Mouse (Mus musculus): ENCODE results near the gene Ang. TPM values are rescaled to one million over a fixed set of nuclear protein-coding genes. Genes with fewer than 3 reads are reported as not detected.

Ang gene
- polyA plus RNA-seq (2014; fragmentation: Illumina TruSeq; extraction: RNeasy Lipid Tissue Mini Kit (QIAGEN cat#74804); ENCODE audit: low replicate concordance), result 15.4 TPM

DNA sequence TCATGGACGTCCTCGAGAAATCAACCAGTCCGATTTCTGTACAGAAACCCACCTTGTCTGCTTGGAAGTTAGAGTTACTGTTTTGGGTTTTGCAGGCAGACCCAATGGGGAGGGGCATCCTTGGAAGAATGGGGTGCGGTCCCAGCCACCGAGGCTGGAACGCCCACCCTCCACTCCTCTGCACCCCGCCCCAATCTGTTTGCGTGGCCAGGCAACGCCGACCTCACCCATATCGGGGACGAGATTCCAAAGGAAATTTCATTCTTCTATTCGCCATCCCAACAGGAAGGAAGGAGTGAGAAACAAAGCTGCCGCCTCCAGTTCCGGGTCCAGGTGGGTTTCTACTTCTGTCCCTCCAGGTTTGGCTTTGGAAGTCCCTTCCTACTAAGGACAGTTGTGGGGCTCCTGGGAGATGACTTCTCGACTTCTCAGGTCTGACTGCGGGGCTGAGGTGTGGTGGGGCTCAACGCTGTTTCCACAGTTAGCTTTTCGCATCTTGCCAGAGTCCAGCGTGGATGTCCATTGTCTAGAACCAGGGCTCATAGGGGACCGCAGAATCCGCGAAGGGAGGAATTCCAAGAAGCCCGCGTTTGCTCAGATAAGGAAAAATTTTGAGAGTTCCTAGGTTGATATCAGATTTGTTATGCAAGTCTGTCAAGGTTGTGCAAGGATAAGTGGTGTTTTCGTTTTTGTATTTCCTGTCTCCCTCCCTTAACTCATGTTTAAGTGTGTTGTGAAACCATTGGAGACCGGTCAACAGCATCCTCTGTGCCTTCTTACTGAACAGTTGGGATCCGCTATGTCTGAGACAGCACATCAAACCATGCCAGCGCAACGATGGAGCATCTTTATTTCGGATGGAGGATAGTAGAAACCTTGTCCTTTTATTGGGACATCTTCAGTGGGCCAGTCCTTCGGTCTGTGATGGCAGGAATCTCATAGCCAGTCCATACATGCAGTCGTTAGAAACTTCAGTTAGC lies at the start of gene Ang, which contains the start of gene Rnase4:
Gene Ang (plus strand): TSS at position 230 of the 980 bp plus-strand sequence.
Gene Rnase4 (plus strand): TSS at position 157 of the 980 bp plus-strand sequence.

DNA sequence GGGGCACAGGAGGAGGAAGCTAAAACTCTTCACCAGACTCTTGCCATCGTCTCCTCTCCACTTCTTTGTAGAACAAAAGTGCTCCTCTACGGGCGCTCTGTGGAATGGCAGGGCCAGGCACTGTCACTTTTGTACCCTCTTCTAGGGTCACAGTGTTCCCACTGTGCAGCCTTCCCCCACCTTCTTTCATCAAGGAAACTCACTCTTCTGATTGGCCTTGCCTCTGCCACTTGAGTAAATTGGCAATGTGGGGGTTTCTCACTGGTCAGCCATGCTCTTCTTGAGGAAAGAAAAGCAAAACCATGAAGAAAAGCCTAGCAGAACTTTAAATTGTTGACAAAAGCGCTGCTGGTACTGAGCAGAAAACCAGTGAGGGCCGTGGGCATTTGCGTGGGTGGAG lies 49.2 kb upstream of the Ang start, which contains the start of gene Rnase9:
Gene Rnase9 (minus strand): TSS at position 101 of the 400 bp plus-strand sequence.

DNA sequence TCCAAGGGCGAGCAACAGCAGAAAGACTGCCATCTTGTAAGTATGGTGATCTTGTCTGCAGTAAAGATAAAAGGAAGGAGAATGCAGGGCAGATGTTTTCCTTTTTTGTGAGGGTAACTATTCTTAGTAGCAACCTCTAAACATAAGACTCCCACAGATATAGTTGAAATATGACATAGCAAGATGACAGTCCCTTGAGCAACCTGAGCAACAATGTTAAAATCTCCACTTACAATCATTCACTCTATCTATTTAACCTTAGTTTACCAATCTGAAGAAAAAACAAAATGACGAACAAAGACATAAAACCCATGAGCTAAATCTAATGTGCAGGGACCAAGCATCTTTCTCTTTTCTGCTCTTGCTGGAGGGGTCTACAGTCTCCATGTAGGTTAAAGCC lies 40.9 kb upstream of the Ang start, which contains the start of gene Rnase11:
Gene Rnase11 (minus strand): TSS at position 101 of the 400 bp plus-strand sequence.

DNA sequence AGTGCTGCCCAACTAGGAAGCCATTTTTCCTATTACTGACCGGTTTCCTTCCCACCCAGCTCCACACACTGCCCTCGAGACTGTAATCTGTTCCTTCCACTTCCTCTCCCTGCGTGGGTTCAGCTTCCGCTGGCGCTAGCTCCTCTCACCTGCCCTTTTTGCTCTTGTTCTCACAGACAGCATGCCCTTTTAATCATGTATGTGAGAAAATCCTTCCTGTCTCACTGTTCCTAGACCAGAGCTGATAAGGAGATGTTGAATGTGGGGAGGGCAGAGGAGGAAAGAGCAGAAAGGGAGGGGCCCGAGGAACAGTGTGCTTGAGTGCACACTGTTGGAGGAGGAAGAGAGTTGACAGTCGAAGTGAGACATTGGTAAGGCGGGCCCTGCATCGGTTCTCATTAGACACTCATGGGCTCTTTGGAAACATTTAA lies 33.5 kb upstream of the Ang start, which contains the start of gene Rnase12:
Gene Rnase12 (minus strand): TSS at position 261 of the 431 bp plus-strand sequence.

GRCm38 (mm10) chr14:51074335-51074734 lies 16.6 kb upstream of the Ang start, which contains the start of gene Olfr750:
TSS of gene Olfr750 (minus strand) at chr14:51074435.

GRCm38 (mm10) chr14:51113916-51114560 lies 23.1 kb downstream of the Ang start, which contains the start of gene Eddm3b:
TSS of gene Eddm3b (plus strand) at chr14:51114426.

GRCm38 (mm10) chr14:51146685-51147084 lies 55.7 kb downstream of the Ang start, which contains the start of gene Rnase1:
TSS of gene Rnase1 (minus strand) at chr14:51146785.

Other genes with a start within 250 kb of the Ang start
- 55.9 TPM for gene Tep1, start 220.6 kb upstream of the Ang start, polyA plus RNA-seq (2014; fragmentation: Illumina TruSeq; extraction: RNeasy Lipid Tissue Mini Kit (QIAGEN cat#74804); ENCODE audit: low replicate concordance)
- gene Klhl33, start 193.6 kb upstream of the Ang start, polyA plus RNA-seq (2014; fragmentation: Illumina TruSeq; extraction: RNeasy Lipid Tissue Mini Kit (QIAGEN cat#74804); ENCODE audit: low replicate concordance), result 5.5 TPM
- gene Osgep, start 166.3 kb upstream of the Ang start, polyA plus RNA-seq (2014; fragmentation: Illumina TruSeq; extraction: RNeasy Lipid Tissue Mini Kit (QIAGEN cat#74804); ENCODE audit: low replicate concordance), result 6.3 TPM
- gene Apex1, start 166.2 kb upstream of the Ang start, polyA plus RNA-seq (2014; fragmentation: Illumina TruSeq; extraction: RNeasy Lipid Tissue Mini Kit (QIAGEN cat#74804); ENCODE audit: low replicate concordance), result 6.1 TPM
- 9.2 TPM for gene Pip4p1, start 160.3 kb upstream of the Ang start, polyA plus RNA-seq (2014; fragmentation: Illumina TruSeq; extraction: RNeasy Lipid Tissue Mini Kit (QIAGEN cat#74804); ENCODE audit: low replicate concordance)
- 250 TPM for gene Pnp, start 160.1 kb upstream of the Ang start, polyA plus RNA-seq (2014; fragmentation: Illumina TruSeq; extraction: RNeasy Lipid Tissue Mini Kit (QIAGEN cat#74804); ENCODE audit: low replicate concordance)
- gene Gm49342, start 146.6 kb upstream of the Ang start, polyA plus RNA-seq (2014; fragmentation: Illumina TruSeq; extraction: RNeasy Lipid Tissue Mini Kit (QIAGEN cat#74804); ENCODE audit: low replicate concordance), result not detected
- gene Pnp2, start 135.2 kb upstream of the Ang start, polyA plus RNA-seq (2014; fragmentation: Illumina TruSeq; extraction: RNeasy Lipid Tissue Mini Kit (QIAGEN cat#74804); ENCODE audit: low replicate concordance), result 51.2 TPM
- gene Rnase10, start 83.4 kb upstream of the Ang start, polyA plus RNA-seq (2014; fragmentation: Illumina TruSeq; extraction: RNeasy Lipid Tissue Mini Kit (QIAGEN cat#74804); ENCODE audit: low replicate concordance), result not detected
- gene Rnase9, start 49.3 kb upstream of the Ang start, polyA plus RNA-seq (2014; fragmentation: Illumina TruSeq; extraction: RNeasy Lipid Tissue Mini Kit (QIAGEN cat#74804); ENCODE audit: low replicate concordance), result not detected
- not detected for gene Rnase11, start 41.0 kb upstream of the Ang start, polyA plus RNA-seq (2014; fragmentation: Illumina TruSeq; extraction: RNeasy Lipid Tissue Mini Kit (QIAGEN cat#74804); ENCODE audit: low replicate concordance)
- not detected for gene Rnase12, start 33.5 kb upstream of the Ang start, polyA plus RNA-seq (2014; fragmentation: Illumina TruSeq; extraction: RNeasy Lipid Tissue Mini Kit (QIAGEN cat#74804); ENCODE audit: low replicate concordance)
- not detected for gene Olfr750, start 16.7 kb upstream of the Ang start, polyA plus RNA-seq (2014; fragmentation: Illumina TruSeq; extraction: RNeasy Lipid Tissue Mini Kit (QIAGEN cat#74804); ENCODE audit: low replicate concordance)
- gene Rnase4, start 73 bp upstream of the Ang start, polyA plus RNA-seq (2014; fragmentation: Illumina TruSeq; extraction: RNeasy Lipid Tissue Mini Kit (QIAGEN cat#74804); ENCODE audit: low replicate concordance), result 270 TPM
- not detected for gene Eddm3b, start 23.3 kb downstream of the Ang start, polyA plus RNA-seq (2014; fragmentation: Illumina TruSeq; extraction: RNeasy Lipid Tissue Mini Kit (QIAGEN cat#74804); ENCODE audit: low replicate concordance)
- gene Rnase6, start 32.8 kb downstream of the Ang start, polyA plus RNA-seq (2014; fragmentation: Illumina TruSeq; extraction: RNeasy Lipid Tissue Mini Kit (QIAGEN cat#74804); ENCODE audit: low replicate concordance), result 16.6 TPM
- gene Rnase1, start 55.6 kb downstream of the Ang start, polyA plus RNA-seq (2014; fragmentation: Illumina TruSeq; extraction: RNeasy Lipid Tissue Mini Kit (QIAGEN cat#74804); ENCODE audit: low replicate concordance), result 1,041 TPM
- gene Rnase2b, start 71.1 kb downstream of the Ang start, polyA plus RNA-seq (2014; fragmentation: Illumina TruSeq; extraction: RNeasy Lipid Tissue Mini Kit (QIAGEN cat#74804); ENCODE audit: low replicate concordance), result not detected
- not detected for gene Ang2, start 108.0 kb downstream of the Ang start, polyA plus RNA-seq (2014; fragmentation: Illumina TruSeq; extraction: RNeasy Lipid Tissue Mini Kit (QIAGEN cat#74804); ENCODE audit: low replicate concordance)
- gene Ear14, start 112.2 kb downstream of the Ang start, polyA plus RNA-seq (2014; fragmentation: Illumina TruSeq; extraction: RNeasy Lipid Tissue Mini Kit (QIAGEN cat#74804); ENCODE audit: low replicate concordance), result not detected
- not detected for gene Rnase2a, start 165.0 kb downstream of the Ang start, polyA plus RNA-seq (2014; fragmentation: Illumina TruSeq; extraction: RNeasy Lipid Tissue Mini Kit (QIAGEN cat#74804); ENCODE audit: low replicate concordance)